In the genomic region with DNA sequence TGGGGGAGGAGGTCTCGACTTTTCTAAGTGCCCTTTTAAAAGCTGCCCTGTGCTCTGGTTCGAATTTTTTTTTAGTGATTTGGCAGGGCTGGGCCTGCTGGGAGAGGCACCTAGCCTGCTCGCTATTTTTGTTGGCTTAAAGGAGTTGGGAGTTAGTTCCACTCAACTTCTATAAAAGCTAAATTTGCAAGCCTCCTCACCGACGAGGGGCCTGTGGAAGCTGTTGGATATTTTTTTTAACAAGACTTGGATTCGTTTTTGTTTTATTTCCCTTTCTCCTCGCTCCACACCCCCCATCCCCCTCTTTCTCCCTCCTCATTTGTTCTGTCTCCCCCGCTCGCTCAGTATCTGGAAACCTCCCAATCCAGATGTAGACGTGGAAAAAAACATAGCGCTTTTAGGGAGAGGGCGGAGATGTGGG, we compare ENCODE assay signal across 8 mouse cellular contexts. TPM values are rescaled to one million over a fixed set of nuclear protein-coding genes. Genes with fewer than 3 reads are reported as not detected.
A peak's percentile ranks its signal among the peaks of the same experiment; 100 is the strongest.
DNase-seq lines count a peak whose midpoint lies in the region; ATAC-seq lines count a peak whose summit lies in the region.

No protein-coding gene starts in this region.

- no peaks in the 10 kb centered on the region for H3K9me3 ChIP-seq in embryonic facial prominence, embryonic 11.5 days (replicated peaks; ENCODE audit: control insufficient read depth, low read length)
- H3K9me3 ChIP-seq in hindbrain, embryonic 12.5 days (replicated peaks): no peaks in the 10 kb centered on the region
- no peaks in the 10 kb centered on the region for H3K9me3 ChIP-seq in midbrain, embryonic 14.5 days (ENCODE audit: control insufficient read depth, low read length)

- H3K36me3 ChIP-seq in embryonic facial prominence, embryonic 11.5 days (replicated peaks; ENCODE audit: control insufficient read depth, insufficient read depth, low read depth, low read length): no peaks in the 10 kb centered on the region
- H3K36me3 ChIP-seq in hindbrain, embryonic 12.5 days: no peaks in the 10 kb centered on the region
- H3K36me3 ChIP-seq in midbrain, embryonic 14.5 days (ENCODE audit: control insufficient read depth, insufficient read depth, low read length): no peaks in the 10 kb centered on the region

- peak overlapping the region; percentile 95 for H3K4me3 ChIP-seq in embryonic facial prominence, embryonic 11.5 days (ENCODE audit: low read depth, low read length)
- peak overlapping the region; percentile 73 for H3K4me3 ChIP-seq in hindbrain, embryonic 12.5 days
- H3K4me3 ChIP-seq in midbrain, embryonic 14.5 days (replicated peaks; ENCODE audit: low read depth, low read length): peak overlapping the region; percentile 67

- H3K27me3 ChIP-seq in embryonic facial prominence, embryonic 11.5 days (ENCODE audit: control insufficient read depth, insufficient read depth, low read length): no peaks in the 10 kb centered on the region
- H3K27me3 ChIP-seq in hindbrain, embryonic 12.5 days: peaks cover 8% of the 10 kb centered on the region
- H3K27me3 ChIP-seq in midbrain, embryonic 14.5 days (ENCODE audit: control insufficient read depth, insufficient read depth, low read length): peaks cover 7% of the 10 kb centered on the region; the same call in 1 of the 2 replicates

- peak overlapping the region; percentile 76 for H3K4me2 ChIP-seq in embryonic facial prominence, embryonic 11.5 days (ENCODE audit: low read depth, low read length)
- H3K4me2 ChIP-seq in hindbrain, embryonic 12.5 days (replicated peaks): peak overlapping the region; percentile 79
- peak overlapping the region; percentile 88 for H3K4me2 ChIP-seq in midbrain, embryonic 14.5 days (ENCODE audit: low read length)

- H3K4me1 ChIP-seq in embryonic facial prominence, embryonic 11.5 days (ENCODE audit: control insufficient read depth, insufficient read depth, low read length): peaks cover 13% of the 10 kb centered on the region
- H3K4me1 ChIP-seq in hindbrain, embryonic 12.5 days: peaks cover 56% of the 10 kb centered on the region
- peaks cover 10% of the 10 kb centered on the region; the same call in 1 of the 2 replicates for H3K4me1 ChIP-seq in midbrain, embryonic 14.5 days (ENCODE audit: control insufficient read depth, insufficient read depth, low read length)

- ATAC-seq in embryonic facial prominence, embryonic 11.5 days (replicated peaks; ENCODE audit: insufficient number of reproducible peaks, low FRiP score, low TSS enrichment, low read depth): no peak
- no peak for ATAC-seq in hindbrain, embryonic 12.5 days (ENCODE audit: low FRiP score)
- no peak for ATAC-seq in midbrain, embryonic 14.5 days (ENCODE audit: low FRiP score, low TSS enrichment)
- ATAC-seq in frontal cortex, adult (ENCODE audit: low TSS enrichment): no peak

- WGBS in embryonic facial prominence, embryonic 11.5 days: under 1% methylated on average over 12 of the region's 12 CpGs
- WGBS in hindbrain, embryonic 12.5 days: under 1% methylated on average over 12 of the region's 12 CpGs
- WGBS in midbrain, embryonic 14.5 days: under 1% methylated on average over 12 of the region's 12 CpGs

- H3K27ac ChIP-seq in embryonic facial prominence, embryonic 11.5 days (replicated peaks; ENCODE audit: low read depth, low read length): peak overlapping the region; percentile 63
- H3K27ac ChIP-seq in hindbrain, embryonic 12.5 days: peak overlapping the region; percentile 60
- 0 out of 2 replicates have a peak overlapping the region, but pooled peaks have one; percentile 38 for H3K27ac ChIP-seq in midbrain, embryonic 14.5 days (replicated peaks; ENCODE audit: low read depth, low read length)

- peak overlapping the region; percentile 99 for H3K9ac ChIP-seq in embryonic facial prominence, embryonic 11.5 days (replicated peaks; ENCODE audit: low read length)
- H3K9ac ChIP-seq in hindbrain, embryonic 12.5 days: peak overlapping the region; percentile 94
- peak overlapping the region; percentile 73; the same call in 1 of the 2 replicates for H3K9ac ChIP-seq in midbrain, embryonic 14.5 days (replicated peaks; ENCODE audit: low read length)

- peak; percentile 59 for DNase-seq in embryo, embryonic 11 days
- no peak for DNase-seq in embryo, embryonic 10 days (ENCODE audit: low spot score)
- DNase-seq in embryonic facial prominence, embryonic 11.5 days (ENCODE audit: low spot score): peak; percentile 63
- DNase-seq in midbrain, embryonic 14.5 days: peak; percentile 40
- DNase-seq in thymus, postnatal 10 days (ENCODE audit: low spot score in 2 of 2): no peak
- DNase-seq in ovary, postnatal 14 days (ENCODE audit: low spot score): no peak

RNA-seq across cellular contexts. Expression of a gene that starts 2.6 kb away (rescaled TPM):
- 53.3 and 57.0 TPM in 2 replicates for polyA plus RNA-seq in embryonic facial prominence, embryonic 11.5 days (2014; fragmentation: Nextera tagmentation; extraction: Ambion mirVana)
- polyA plus RNA-seq in hindbrain, embryonic 12.5 days (2016; fragmentation: Nextera tagmentation; extraction: Ambion mirVana): 39.9 and 40.8 TPM in 2 replicates
- polyA plus RNA-seq in midbrain, embryonic 14.5 days (2014; fragmentation: Nextera tagmentation; extraction: Ambion mirVana): 7.2 and 8.0 TPM in 2 replicates

RNA-seq across cellular contexts. Expression of a gene that starts 27.5 kb away (rescaled TPM):
- 10.5 and 10.6 TPM in 2 replicates for polyA plus RNA-seq in embryonic facial prominence, embryonic 11.5 days (2014; fragmentation: Nextera tagmentation; extraction: Ambion mirVana)
- polyA plus RNA-seq in hindbrain, embryonic 12.5 days (2016; fragmentation: Nextera tagmentation; extraction: Ambion mirVana): 4.3 and 4.8 TPM in 2 replicates
- 2.3 and 4.2 TPM in 2 replicates for polyA plus RNA-seq in midbrain, embryonic 14.5 days (2014; fragmentation: Nextera tagmentation; extraction: Ambion mirVana)

RNA-seq across cellular contexts. Expression of a gene that starts 50.6 kb away (rescaled TPM):
- 43.2 and 43.4 TPM in 2 replicates for polyA plus RNA-seq in embryonic facial prominence, embryonic 11.5 days (2014; fragmentation: Nextera tagmentation; extraction: Ambion mirVana)
- 74.6 and 76.7 TPM in 2 replicates for polyA plus RNA-seq in hindbrain, embryonic 12.5 days (2016; fragmentation: Nextera tagmentation; extraction: Ambion mirVana)
- 51.3 and 58.4 TPM in 2 replicates for polyA plus RNA-seq in midbrain, embryonic 14.5 days (2014; fragmentation: Nextera tagmentation; extraction: Ambion mirVana)

RNA-seq across cellular contexts. Expression of a gene that starts 56.8 kb away (rescaled TPM):
- 1.0 and 1.3 TPM in 2 replicates for polyA plus RNA-seq in embryonic facial prominence, embryonic 11.5 days (2014; fragmentation: Nextera tagmentation; extraction: Ambion mirVana)
- 0.82 and 1.1 TPM in 2 replicates for polyA plus RNA-seq in hindbrain, embryonic 12.5 days (2016; fragmentation: Nextera tagmentation; extraction: Ambion mirVana)
- polyA plus RNA-seq in midbrain, embryonic 14.5 days (2014; fragmentation: Nextera tagmentation; extraction: Ambion mirVana): 0.12 TPM in 1 of 2 replicates, not detected in the other

Comparison
In these comparisons a context has a peak if more than half of its experiments do, and no peak if none do; other contexts are left out.
1. DNase-seq: peak in embryo, embryonic 11 days (single experiment), embryonic facial prominence, embryonic 11.5 days (single experiment) and midbrain, embryonic 14.5 days (single experiment); none in embryo, embryonic 10 days (single experiment), thymus, postnatal 10 days (0 of 2) and ovary, postnatal 14 days (single experiment).
2. Peak in every context shown above with its lines, with median percentiles within 50 percentile points of each other: H3K27ac ChIP-seq, H3K4me2 ChIP-seq, H3K4me3 ChIP-seq and H3K9ac ChIP-seq.